Mouse (Mus musculus): ENCODE measurements at regions not wholly inside any gene's neighbourhood (a gene's known extent, or its start where the extent isn't known, plus 50 kb on each side); places are given as distances from the start of the nearest gene placed in this dataset.
A peak's percentile ranks its signal among the peaks of the same experiment; 100 is the strongest.

DNA sequence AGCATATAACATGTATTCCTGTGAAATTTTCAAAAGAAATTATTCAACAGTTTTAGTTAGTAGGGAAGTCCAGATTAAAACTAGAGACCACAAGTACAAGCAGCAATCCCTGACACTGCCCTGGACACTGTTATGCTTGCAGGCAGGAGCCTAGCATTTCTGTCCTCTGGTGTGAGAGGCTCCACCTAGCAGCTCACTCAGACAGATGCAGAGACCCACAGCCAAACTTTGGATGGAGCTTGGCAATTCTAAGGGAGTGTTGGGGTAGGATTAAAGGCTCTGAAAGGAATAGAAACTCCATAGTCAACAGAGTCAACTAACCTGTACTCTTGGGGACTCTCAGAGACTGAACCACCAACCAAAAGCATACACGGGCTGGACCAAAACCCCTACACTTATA lies 509.8 kb downstream of the Flrt2 start:
- DNase-seq (ENCODE audit: low spot score), result no peak

DNA sequence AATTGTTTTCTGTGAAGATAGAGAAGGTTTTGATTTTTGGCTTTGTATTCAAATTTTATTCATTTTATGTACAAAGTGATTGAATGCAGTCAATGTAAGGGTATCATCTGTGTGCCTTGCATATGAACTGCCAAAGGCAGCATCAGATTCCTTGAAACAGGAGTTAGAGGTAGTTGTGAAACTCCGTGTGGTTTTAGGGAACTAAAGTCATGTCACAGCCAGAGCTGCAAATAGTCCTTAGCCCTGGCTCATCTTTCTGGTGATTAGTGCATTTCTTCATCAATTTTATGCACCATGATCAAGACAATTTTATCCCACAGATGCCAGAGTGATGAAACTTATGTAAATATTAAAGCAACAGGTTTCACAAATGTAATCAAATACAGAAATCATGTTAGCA lies 534.4 kb downstream of the Flrt2 start:
- no peak for DNase-seq (ENCODE audit: low spot score)

DNA sequence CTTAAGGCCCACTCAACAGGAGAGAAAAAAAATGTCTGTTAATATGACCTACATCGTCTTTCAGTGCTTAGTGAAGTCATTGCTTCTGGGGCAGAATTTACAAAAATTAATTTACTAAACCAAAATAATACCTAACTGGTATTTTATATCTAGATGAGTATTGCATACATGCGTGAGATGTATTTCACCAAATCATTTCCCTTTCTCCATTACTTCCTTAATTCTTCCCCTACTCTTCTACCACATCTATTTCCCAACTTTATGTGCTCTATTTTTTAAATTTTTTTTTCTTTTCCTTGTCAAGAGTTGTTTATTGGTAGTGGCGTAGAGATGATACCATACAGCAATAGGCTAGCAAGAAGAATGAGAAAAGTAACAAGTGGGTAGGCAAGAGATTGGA lies 536.7 kb downstream of the Flrt2 start:
- no peak for DNase-seq (ENCODE audit: low spot score)

GRCm38 (mm10) chr12:96235510-96235909 lies 543.5 kb downstream of the Flrt2 start:
- no peak for DNase-seq (ENCODE audit: low spot score)

GRCm38 (mm10) chr12:96235996-96236525 lies 544.0 kb downstream of the Flrt2 start:
- DNase-seq (ENCODE audit: low spot score), result no peak

DNA sequence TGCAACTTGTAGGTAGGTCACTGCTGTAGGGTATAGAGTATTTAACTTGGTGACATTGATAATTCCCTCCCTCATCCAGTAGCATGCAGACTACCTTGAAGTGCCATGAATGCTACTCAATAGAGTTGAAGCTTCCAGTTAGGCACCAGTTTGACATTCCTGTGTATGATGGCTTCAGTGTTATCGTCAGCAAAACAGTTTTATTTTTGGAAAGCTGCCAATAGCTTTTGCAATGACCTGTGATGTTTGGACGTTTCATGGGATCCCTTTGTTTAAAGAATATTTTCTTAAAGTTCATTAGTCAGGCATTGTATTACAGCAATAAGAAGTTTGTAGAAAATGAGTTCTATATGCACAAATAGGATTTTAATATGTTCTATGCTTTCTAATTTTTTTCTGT lies 547.6 kb downstream of the Flrt2 start:
- no peak for DNase-seq (ENCODE audit: low spot score)

DNA sequence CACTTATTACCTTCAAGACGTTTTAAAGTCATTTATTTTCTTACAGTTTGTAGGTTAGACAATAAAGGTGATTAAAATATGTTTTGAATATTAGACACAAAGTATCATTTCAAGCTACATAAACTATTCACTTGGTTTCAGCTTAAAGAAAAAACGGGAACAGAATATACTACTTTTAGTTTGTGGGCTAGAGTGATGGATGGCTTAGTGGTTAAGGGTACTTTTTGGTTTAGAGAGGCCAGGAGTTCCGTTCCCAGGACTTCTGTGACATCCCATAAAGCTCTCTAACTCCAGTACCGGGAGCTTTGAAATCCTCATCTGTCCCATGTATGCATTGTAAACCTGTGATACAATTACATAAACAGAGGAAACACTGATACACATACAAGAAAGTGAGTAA lies 570.0 kb downstream of the Flrt2 start:
- DNase-seq (ENCODE audit: low spot score), result no peak

- no peak for DNase-seq (ENCODE audit: low spot score)
Measured at GRCm38 (mm10) chr12:96275894-96276293, 583.9 kb downstream of the Flrt2 start.

DNA sequence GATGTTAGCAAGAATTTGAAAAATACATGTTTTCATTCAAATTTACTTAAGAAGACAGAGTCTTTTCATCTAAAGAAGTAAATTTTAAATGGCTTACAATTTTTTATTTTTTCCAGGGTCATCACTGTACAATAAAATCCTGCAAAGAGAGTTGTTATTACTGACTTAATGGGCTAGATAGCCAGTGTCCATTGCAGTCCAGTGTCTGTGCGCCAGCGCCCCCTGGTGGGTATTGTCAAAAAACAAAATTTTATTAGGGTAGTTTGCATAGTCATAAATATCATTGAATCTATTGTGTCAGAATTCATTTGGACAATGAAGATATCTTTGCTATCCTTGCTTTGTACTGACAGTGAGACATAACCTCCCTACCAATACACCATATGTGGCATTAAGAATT lies 619.1 kb downstream of the Flrt2 start:
- peak; percentile 1 for DNase-seq (ENCODE audit: low spot score)

DNA sequence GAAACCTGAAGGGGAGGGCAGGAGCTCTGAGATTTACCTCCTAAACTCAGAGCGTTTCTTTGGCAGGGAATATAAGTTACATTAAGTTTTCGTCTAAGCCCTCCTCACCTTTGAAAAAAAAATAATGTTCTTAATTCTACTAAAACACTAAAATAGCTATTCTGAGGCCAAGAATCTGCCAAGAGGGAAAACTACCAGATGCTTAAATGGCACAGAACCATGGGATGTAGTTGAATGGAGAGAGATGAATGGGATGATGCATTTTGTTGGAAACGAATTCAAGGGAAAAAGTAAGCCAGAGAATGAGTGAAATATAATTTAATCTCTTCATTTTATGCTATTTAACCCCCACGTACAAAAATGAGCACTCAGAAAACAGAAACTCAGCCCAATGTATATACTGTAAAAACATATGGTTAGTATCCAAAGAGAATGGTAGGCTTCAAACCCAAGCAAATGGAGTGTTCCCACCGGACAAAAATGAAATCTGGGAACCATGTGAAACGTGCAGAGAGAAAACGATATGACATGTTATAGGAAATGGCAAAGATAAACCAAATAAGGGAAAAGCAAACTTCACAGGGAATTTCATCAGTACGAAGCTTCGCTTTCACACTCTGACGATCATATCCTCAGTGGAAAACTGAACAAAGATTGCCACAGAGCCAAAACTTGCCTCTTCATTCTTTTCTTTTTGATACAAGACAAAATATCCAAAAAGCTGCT lies 631.2 kb downstream of the Flrt2 start:
- no peak for DNase-seq (ENCODE audit: low spot score)

GRCm38 (mm10) chr12:96351143-96351542 lies 659.1 kb downstream of the Flrt2 start:
- no peak for DNase-seq (ENCODE audit: low spot score)

GRCm38 (mm10) chr12:96378924-96379323 lies 686.9 kb downstream of the Flrt2 start:
- no peak for DNase-seq (ENCODE audit: low spot score)

DNA sequence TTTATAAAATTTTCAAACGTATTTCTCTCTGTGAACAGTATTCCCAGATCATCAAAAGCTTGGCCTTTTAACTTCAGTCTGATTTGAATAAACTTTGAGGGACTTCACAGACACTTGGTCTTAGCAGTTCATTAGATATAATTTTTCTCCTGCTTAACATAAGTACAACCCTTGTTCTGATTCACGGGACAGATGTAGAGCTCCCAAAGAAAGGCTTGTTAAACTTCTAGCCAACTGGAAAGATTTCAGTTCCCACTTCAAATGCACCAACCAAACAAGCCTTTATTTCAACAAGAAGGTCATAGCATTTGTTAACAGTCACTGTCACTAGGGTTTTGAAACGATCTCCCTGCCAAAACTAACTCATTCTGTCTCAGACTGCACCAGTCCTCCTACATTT lies 727.1 kb downstream of the Flrt2 start:
- DNase-seq (ENCODE audit: low spot score), result peak; percentile 16

DNA sequence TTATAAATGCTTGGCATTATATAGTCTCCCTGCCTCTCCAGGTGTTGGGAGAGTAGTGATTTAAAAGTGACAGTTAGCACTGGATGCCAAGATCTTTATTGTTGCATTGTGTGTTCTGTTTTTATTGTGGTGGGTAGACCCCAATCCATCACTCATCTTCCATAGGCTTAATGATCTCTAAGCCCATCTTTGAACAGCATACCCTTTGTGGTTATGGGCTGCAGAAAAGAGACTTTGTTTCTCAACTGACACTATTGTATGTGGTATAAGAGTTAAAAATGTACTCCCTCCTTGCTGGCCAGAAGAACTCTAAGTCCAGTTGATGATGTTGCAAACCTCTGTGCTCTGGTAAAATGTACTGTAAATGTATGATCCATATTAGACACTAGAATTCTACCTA lies 727.5 kb downstream of the Flrt2 start:
- DNase-seq (ENCODE audit: low spot score), result no peak

DNA sequence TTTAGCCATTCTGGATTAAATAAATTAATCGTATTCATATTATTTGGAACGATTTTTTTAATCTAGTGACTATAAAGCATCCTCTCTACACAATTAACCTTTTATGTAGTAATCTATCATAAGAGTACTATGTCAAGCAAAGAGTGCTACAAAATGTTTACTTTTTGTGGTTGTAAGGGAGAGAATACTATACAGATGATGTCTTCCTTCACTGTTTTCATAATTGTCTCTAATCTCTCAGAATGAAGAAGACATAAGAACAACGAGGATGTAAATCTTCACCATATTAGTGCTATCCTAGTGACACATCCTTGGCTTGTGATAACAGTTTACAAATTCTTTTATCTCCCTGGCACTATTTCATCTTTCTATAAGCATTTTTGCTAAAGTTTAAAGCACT lies 735.6 kb downstream of the Flrt2 start:
- no peak for DNase-seq (ENCODE audit: low spot score)

GRCm38 (mm10) chr12:96442546-96442945 lies 750.5 kb downstream of the Flrt2 start:
- no peak for DNase-seq (ENCODE audit: low spot score)

DNA sequence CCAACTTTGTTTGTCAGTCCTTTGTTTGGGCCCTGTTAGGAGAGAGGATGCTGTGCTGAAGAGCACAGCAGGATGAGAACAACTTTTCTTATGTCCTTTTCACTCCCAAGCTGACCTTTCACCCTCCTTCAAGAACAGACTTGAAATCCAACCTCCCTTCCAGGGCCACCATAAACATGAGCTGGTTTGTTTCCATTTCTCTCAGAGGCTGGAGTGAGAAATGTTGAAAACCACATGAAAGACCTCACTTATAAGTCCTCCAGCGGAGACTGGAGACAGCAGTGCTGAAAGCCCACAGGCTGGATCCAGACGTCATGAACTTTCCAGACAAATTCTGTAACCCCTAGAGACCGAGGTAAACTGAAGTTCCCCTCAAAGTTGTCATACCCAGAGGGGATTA lies 761.3 kb downstream of the Flrt2 start:
- DNase-seq (ENCODE audit: low spot score), result no peak

- DNase-seq (ENCODE audit: low spot score), result no peak
Measured at GRCm38 (mm10) chr12:96476344-96476743, 784.3 kb downstream of the Flrt2 start.

DNA sequence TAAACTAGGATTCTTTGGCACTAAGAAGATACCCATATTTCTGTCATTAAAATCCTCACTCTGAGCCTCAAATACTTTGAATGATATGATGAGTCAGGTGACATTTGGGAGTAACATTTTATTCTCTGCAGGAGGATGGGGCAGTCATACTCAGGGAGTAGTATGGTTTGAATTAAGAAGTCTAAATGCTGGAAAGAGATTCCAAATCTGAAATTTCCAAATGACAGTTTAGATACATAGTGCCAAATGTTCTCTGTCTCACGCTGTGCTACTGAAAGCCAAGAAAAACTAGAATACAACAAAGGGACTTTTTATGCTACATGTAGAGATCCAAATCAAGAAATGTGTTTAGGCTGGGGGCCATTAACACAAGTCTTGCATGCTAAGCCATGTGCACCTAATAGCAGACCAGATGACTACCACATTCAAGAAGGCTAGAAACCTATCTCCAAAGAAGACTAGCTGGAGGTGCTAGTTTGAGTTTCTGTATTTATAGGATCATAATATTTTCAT lies 796.5 kb downstream of the Flrt2 start:
- DNase-seq (ENCODE audit: low spot score), result no peak

- no peak for DNase-seq (ENCODE audit: low spot score)
Measured at GRCm38 (mm10) chr12:96509658-96510057, 817.6 kb downstream of the Flrt2 start.

- no peak for DNase-seq (ENCODE audit: low spot score)
Measured at GRCm38 (mm10) chr12:96558824-96559223, 866.8 kb downstream of the Flrt2 start.

DNA sequence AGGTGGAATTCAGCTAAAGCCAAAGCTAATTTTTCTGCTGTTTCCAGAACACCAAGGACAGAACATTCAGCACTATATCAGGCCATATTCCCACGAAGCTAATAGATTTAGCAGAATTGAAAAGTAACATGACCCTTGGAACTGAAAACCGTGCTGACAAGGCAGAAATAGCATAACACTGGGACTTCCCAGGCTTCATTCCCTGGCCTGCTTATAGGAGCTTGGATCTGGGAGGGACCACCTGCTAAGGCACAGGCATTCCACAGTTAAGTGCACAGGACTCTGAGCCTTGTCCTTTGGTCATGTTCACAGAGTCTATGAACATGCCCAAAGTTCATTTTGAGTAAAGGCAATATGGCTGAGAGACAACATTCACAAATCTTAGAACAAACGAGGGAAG lies 902.8 kb downstream of the Flrt2 start:
- DNase-seq (ENCODE audit: low spot score), result no peak

DNA sequence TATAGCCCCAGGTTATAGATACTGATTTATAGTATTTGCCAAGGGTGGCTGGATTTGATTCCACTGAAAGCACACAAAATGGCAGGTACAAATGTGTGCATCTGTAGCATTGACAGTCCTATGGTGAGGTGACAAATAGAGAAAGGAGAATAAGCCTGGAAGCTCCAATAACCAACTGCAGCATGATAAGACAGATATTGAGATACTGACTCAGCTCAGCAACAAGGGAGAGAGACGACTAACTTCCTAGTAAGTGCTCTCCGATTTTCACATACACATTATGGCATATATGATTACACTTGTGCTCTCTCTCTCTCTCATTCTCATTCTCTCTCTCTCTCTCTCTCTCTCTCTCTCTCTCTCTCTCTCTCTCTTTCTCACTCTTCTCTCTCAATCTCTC lies 923.1 kb downstream of the Flrt2 start:
- no peak for DNase-seq (ENCODE audit: low spot score)

DNA sequence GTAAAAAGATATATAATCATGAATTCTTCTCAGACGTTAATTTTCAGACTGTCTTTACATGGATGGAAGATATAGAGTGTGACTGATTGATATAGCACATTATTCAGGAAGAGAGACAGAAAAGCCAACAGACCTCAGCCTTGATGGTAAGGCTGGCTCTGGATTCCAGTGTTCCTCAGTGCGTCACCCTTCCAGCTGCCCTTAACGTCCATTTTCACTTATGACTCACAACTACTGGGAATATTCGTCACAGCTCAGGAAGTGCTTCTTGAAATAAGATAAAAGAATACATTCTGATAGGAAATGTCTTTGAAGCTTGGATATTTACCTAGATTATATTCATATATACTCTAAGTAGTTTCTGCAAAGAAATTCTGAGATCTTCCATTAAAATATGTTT lies 923.8 kb downstream of the Flrt2 start:
- DNase-seq (ENCODE audit: low spot score), result no peak
